Mouse (Mus musculus) embryonic fibroblast, embryonic 13.5 days (primary cell): ENCODE results near the gene Dnmt3l.

ENCODE experiments used
- CTCF ChIP-seq: IDR thresholded peaks from 2 replicates; pipeline ENCODE4 v1.5.1; 2011; ENCODE audit warnings: mild to moderate bottlenecking, control low read depth, low read length, moderate library complexity, borderline replicate concordance; ENCODE audit not compliant: insufficient read depth
- POLR2A ChIP-seq: IDR thresholded peaks from 2 replicates; pipeline ENCODE4 v1.6.1; 2011; ENCODE audit warnings: low read depth, mild to moderate bottlenecking, control low read depth, low read length, moderate library complexity

DNA sequence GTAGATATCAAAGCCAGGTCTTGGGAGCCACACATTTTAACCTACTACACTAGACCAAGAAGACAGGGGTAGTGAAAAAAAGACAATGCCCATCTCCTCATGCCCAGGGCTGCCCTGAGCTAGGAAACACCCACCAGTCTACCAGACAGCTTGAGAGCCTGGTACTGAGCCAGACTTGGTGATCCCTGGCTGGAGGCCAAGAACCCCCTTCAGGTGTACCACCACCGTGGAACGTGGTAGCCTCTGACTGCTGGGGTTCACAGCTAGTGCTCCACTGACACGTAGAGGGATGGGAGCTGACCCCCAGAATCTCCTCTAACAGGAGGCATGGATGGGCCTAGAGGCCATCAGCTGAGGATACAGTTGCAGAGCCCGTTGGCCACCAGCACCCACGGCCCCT, 41.5 kb upstream of the Dnmt3l start:
- TF ChIP-seq POLR2A = no peak
- no peak for TF ChIP-seq CTCF
